Mouse (Mus musculus): ENCODE results near the gene Pabpn1l.

DNA sequence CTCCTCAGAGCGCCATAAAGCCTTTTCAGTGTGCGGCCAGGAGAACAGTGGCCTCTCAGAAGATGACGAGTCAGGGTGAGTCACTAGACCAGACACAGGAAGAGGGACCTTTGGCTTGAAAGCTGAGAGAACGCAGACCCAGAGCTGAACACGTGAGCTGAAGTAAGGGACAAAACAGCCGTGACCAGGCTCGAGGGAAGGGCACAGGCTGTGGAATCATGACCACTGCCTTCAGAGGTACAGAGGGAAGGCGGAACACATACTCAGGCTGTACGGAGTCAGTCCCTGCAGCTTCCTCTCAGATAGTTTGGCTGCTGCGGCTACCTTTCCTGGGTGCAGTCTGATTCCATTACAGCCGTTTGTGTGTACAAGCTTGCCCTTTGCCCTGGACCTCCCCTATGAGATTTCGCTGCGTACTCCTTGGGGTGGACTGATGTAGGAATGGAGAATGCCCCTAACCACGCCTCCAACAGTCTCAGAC lies 37.1 kb downstream of the Pabpn1l start:
- no peak for TF ChIP-seq CTCF (IDR thresholded peaks at IDR 0.05; ENCODE audit: extremely low read depth, insufficient read depth, insufficient read length, insufficient replicate concordance)
- TF ChIP-seq POLR2A (IDR thresholded peaks at IDR 0.05; ENCODE audit: low read depth, low read length): no peak

Data from spleen, adult 2 months (tissue).